Mouse (Mus musculus): ENCODE results near the gene Cnot3. TPM values are rescaled to one million over a fixed set of nuclear protein-coding genes. Genes with fewer than 3 reads are reported as not detected.

Cnot3 gene
- polyA plus RNA-seq, 1 experiment from 2014 or later: 40.5 TPM

DNA sequence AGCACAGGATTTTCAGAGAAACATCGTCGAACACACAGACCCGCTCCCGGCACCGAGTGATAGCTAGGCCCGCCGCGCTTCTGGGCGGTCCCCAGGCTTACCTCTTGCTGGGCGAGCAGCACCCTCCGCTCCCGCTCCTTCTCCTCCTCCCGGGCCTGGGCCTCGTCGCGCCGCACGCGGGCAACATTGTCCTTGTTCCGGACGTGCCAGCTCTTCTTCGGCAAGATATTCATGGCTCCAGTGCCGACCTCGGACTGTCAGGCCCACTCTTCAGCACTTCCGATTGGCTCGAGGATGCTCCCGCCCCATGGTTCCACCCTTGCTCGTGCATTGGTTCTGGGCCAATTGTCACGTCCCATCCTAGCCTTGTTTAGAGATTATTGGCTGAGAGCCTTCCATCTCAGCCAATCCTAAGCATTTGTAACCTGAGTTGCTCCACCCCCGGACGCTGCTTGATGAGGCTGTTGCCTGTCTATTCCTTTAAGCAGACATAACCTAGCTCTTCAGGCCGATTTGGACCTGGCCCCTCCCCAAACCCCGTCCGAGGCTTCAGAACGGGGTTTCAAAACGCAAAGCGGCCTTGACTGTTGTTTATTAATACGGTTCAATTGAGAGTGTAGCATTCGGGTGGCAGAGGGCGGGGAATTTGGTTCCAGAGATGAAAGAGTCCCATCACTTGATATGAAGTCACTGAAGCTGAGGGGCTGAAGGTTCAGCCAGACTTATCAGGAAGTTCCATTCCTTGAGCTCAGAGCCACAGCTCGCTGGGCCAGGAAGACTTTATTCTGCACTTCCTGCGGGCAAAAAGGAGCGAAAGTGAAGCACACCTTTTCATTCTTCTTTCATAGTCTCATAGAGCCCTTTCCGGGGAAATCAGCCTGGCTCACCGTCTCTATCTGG, 20.4 kb downstream of the Cnot3 start, which contains the start of gene Leng1:
TSS of gene Leng1 (minus strand) at position 626 of the 900 bp plus-strand sequence.
- 4% methylated on average over 45 of the region's 45 CpGs for WGBS
- peaks cover 31% of the 10 kb centered on the region for H3K36me3 ChIP-seq (ENCODE audit: control insufficient read depth, insufficient read depth, low read length)
- peak within 1 kb of the TSS; percentile 84 for H3K4me2 ChIP-seq (ENCODE audit: low read length)
- peak within 1 kb of the TSS; percentile 69 for H3K4me3 ChIP-seq (ENCODE audit: low read depth, low read length)
- H3K9ac ChIP-seq (ENCODE audit: low read length): peak within 1 kb of the TSS; percentile 76
- ATAC-seq (peak; percentile 99), DNase-seq (ENCODE audit: low spot score) (peak; percentile 99)
- no peaks in the 10 kb centered on the region for H3K27me3 ChIP-seq (replicated peaks; ENCODE audit: control insufficient read depth, insufficient read depth, low read length)
- H3K27ac ChIP-seq (ENCODE audit: low read depth, low read length): peak within 1 kb of the TSS; percentile 80
- H3K4me1 ChIP-seq (ENCODE audit: control insufficient read depth, insufficient read depth, low read length): peaks cover 10% of the 10 kb centered on the region
- H3K9me3 ChIP-seq (replicated peaks; ENCODE audit: control insufficient read depth, low read length): no peaks in the 10 kb centered on the region

DNA sequence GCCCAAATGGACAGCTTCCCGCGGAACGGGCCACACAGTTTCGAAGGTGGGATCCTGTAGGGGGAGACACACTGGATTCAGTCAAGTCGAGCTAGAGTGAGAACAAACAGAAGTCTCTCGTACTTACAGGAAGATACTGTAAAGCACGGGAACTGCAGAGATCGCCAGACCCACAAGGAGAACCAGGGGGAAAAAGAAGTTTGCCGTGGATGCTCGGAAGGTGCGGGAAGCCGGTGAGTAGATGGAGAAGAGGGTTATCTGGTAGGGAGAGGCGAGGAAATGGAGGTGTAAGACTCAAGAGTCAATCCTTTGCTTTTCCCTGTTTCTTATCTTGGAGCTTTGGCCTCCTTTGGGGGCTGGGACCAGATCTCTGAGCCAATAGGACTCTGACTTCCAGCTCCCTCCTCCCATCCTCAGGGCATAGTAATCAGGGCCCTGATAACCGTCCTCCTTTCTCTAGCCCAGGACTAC, 21.9 kb downstream of the Cnot3 start:
- no peak for DNase-seq (ENCODE audit: low spot score)
- Histone ChIP-seq H3K4me3 (ENCODE audit: low read depth, low read length) (no peak overlapping the region), H3K4me2 (ENCODE audit: low read length) (no peak overlapping the region), H3K27me3 (replicated peaks; ENCODE audit: control insufficient read depth, insufficient read depth, low read length) (no peaks in the 10 kb centered on the region), H3K9ac (ENCODE audit: low read length) (no peak overlapping the region), H3K36me3 (ENCODE audit: control insufficient read depth, insufficient read depth, low read length) (peaks cover 16% of the 10 kb centered on the region), H3K27ac (ENCODE audit: low read depth, low read length) (no peak overlapping the region), H3K9me3 (replicated peaks; ENCODE audit: control insufficient read depth, low read length) (no peaks in the 10 kb centered on the region), H3K4me1 (ENCODE audit: control insufficient read depth, insufficient read depth, low read length) (peaks cover 10% of the 10 kb centered on the region)
- 19% methylated on average over 14 of the region's 14 CpGs for WGBS
- no peak for ATAC-seq

- Histone ChIP-seq H3K4me1 (ENCODE audit: control insufficient read depth, insufficient read depth, low read length) (no peaks in the 10 kb centered on the region), H3K27me3 (replicated peaks; ENCODE audit: control insufficient read depth, insufficient read depth, low read length) (no peaks in the 10 kb centered on the region), H3K27ac (ENCODE audit: low read depth, low read length) (no peak overlapping the region), H3K9me3 (replicated peaks; ENCODE audit: control insufficient read depth, low read length) (no peaks in the 10 kb centered on the region), H3K36me3 (ENCODE audit: control insufficient read depth, insufficient read depth, low read length) (0 out of 2 replicates have a peak, but pooled peaks cover 4% of the 10 kb centered on the region), H3K9ac (ENCODE audit: low read length) (no peak overlapping the region), H3K4me2 (ENCODE audit: low read length) (no peak overlapping the region), H3K4me3 (ENCODE audit: low read depth, low read length) (no peak overlapping the region)
- peak; percentile 87 for DNase-seq (ENCODE audit: low spot score)
- WGBS: 73% methylated on average over 10 of the region's 10 CpGs
- ATAC-seq: peak; percentile 90
These were observed 29.6 kb downstream of the Cnot3 start for GRCm38 (mm10) chr7:3674507-3675227.

DNA sequence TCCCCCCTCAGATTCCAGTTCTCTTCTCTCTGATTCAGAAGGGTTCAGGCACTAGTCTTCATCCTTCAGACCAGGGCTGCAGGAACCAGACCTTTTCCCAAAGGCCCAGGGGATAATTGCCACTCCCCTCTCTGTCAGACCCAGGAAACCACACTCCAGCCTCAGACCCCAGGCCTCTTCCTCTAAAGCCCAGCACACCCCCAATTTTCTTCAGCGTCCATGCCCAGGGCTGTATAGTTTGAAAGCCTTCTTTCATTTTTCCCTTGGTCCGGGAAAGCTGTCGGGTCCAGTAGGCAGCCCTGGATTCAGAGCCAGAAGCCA, 30.1 kb downstream of the Cnot3 start:
- 77% methylated on average over 3 of the region's 3 CpGs for WGBS
- Histone ChIP-seq H3K9me3 (replicated peaks; ENCODE audit: control insufficient read depth, low read length) (no peaks in the 10 kb centered on the region), H3K27me3 (replicated peaks; ENCODE audit: control insufficient read depth, insufficient read depth, low read length) (no peaks in the 10 kb centered on the region), H3K36me3 (ENCODE audit: control insufficient read depth, insufficient read depth, low read length) (0 out of 2 replicates have a peak, but pooled peaks cover 4% of the 10 kb centered on the region), H3K4me2 (ENCODE audit: low read length) (no peak overlapping the region), H3K9ac (ENCODE audit: low read length) (no peak overlapping the region), H3K27ac (ENCODE audit: low read depth, low read length) (no peak overlapping the region), H3K4me3 (ENCODE audit: low read depth, low read length) (no peak overlapping the region), H3K4me1 (ENCODE audit: control insufficient read depth, insufficient read depth, low read length) (no peaks in the 10 kb centered on the region)
- ATAC-seq (no peak), DNase-seq (ENCODE audit: low spot score) (no peak)

DNA sequence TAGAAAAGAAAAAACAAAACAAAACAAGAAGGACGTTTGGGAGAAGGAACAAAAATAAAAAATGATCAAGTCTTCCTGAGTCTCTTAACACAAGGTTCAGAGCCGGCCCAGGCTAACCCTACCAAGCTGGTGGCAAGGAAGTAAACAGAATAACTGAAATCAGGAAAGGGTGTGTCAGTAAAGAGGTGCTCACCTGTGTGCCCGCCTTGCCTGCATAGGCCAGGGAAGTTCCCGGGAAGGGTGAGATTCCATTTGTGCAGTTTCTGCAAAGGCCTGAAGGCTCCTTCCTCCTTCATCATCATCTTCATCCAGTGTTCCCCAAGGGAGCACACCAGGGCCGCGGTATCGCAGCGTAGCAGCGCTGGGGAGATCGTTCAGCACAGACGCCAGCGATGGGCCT, 31.3 kb downstream of the Cnot3 start:
- H3K4me1 ChIP-seq (ENCODE audit: control insufficient read depth, insufficient read depth, low read length): no peaks in the 10 kb centered on the region
- 0 out of 2 replicates have a peak overlapping the region, but pooled peaks have one; percentile 3 for H3K9ac ChIP-seq (ENCODE audit: low read length)
- no peaks in the 10 kb centered on the region for H3K27me3 ChIP-seq (replicated peaks; ENCODE audit: control insufficient read depth, insufficient read depth, low read length)
- 88% methylated on average over 12 of the region's 12 CpGs for WGBS
- H3K4me2 ChIP-seq (ENCODE audit: low read length): no peak overlapping the region
- no peaks in the 10 kb centered on the region for H3K9me3 ChIP-seq (replicated peaks; ENCODE audit: control insufficient read depth, low read length)
- no peak overlapping the region for H3K27ac ChIP-seq (ENCODE audit: low read depth, low read length)
- 0 out of 2 replicates have a peak, but pooled peaks cover 4% of the 10 kb centered on the region for H3K36me3 ChIP-seq (ENCODE audit: control insufficient read depth, insufficient read depth, low read length)
- DNase-seq (ENCODE audit: low spot score) (no peak), ATAC-seq (no peak)
- no peak overlapping the region for H3K4me3 ChIP-seq (ENCODE audit: low read depth, low read length)

DNA sequence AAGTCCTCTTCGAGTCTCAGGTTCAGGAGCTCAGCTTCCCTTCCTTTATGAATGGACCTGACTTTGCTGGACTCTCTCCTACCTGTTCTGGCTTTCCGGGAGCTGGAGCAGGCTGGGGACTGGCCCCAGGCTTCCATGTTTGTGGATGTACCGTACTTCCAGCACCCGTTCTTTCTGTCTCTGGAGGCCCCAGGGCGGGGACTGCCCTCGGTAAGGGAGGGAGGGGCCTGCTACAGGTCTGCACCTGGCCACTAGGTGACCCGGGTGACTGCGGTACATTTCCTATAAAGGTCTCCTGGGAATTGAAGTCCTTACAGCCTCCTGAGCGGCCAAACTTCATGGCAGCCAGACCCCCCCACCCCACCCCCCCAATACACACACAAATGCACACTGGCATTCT, 32.3 kb downstream of the Cnot3 start, which contains the start of gene Tmc4:
TSS of gene Tmc4 (minus strand) at position 212 of the 400 bp plus-strand sequence.
- 54% methylated on average over 9 of the region's 9 CpGs for WGBS
- H3K27me3 ChIP-seq (replicated peaks; ENCODE audit: control insufficient read depth, insufficient read depth, low read length): no peaks in the 10 kb centered on the region
- no peak for ATAC-seq
- no peaks in the 10 kb centered on the region for H3K4me1 ChIP-seq (ENCODE audit: control insufficient read depth, insufficient read depth, low read length)
- H3K4me2 ChIP-seq (ENCODE audit: low read length): no peak within 1 kb of the TSS
- H3K4me3 ChIP-seq (ENCODE audit: low read depth, low read length): no peak within 1 kb of the TSS
- 0 out of 2 replicates have a peak within 1 kb of the TSS, but pooled peaks have one; percentile 3 for H3K9ac ChIP-seq (ENCODE audit: low read length)
- 0 out of 2 replicates have a peak, but pooled peaks cover 7% of the 10 kb centered on the region for H3K36me3 ChIP-seq (ENCODE audit: control insufficient read depth, insufficient read depth, low read length)
- no peaks in the 10 kb centered on the region for H3K9me3 ChIP-seq (replicated peaks; ENCODE audit: control insufficient read depth, low read length)
- DNase-seq (ENCODE audit: low spot score): no peak
- H3K27ac ChIP-seq (ENCODE audit: low read depth, low read length): no peak within 1 kb of the TSS

DNA sequence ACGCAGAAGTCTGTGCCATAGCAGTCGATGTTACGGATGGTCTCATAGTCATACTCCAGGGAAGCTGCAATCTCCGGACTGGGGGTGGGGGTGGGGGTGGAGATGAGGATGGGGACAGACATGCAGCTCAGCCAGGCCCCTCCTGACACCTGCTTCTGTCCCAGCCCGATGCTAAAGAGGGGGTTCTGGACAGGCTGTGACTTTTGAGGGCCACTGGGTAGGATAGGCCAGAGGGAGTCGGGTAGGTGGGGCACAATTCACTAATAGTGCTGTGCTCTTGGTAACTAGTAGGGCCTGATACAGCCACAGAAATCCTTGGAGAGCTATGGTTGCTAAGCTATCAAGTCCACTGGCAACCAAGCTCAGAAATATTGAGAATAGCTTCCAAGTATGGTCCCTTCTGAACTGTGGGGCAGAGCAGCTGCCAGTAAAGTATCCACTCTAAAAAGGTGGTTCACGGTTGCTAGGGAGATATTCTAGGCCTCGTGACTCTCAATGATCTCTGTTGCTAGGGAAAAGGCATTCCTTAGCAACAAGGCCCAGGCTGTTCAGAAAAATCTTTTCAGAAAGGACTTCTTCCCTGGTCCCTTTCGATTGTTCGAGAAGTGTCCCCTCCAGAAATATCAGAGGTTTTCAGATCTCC, 39.0 kb downstream of the Cnot3 start:
- 71% methylated on average over 10 of the region's 10 CpGs for WGBS
- Histone ChIP-seq H3K9ac (ENCODE audit: low read length) (no peak overlapping the region), H3K4me2 (ENCODE audit: low read length) (no peak overlapping the region), H3K27ac (ENCODE audit: low read depth, low read length) (peak overlapping the region; percentile 65), H3K4me3 (ENCODE audit: low read depth, low read length) (no peak overlapping the region), H3K9me3 (replicated peaks; ENCODE audit: control insufficient read depth, low read length) (no peaks in the 10 kb centered on the region), H3K4me1 (ENCODE audit: control insufficient read depth, insufficient read depth, low read length) (peaks cover 7% of the 10 kb centered on the region), H3K27me3 (replicated peaks; ENCODE audit: control insufficient read depth, insufficient read depth, low read length) (no peaks in the 10 kb centered on the region), H3K36me3 (ENCODE audit: control insufficient read depth, insufficient read depth, low read length) (peaks cover 37% of the 10 kb centered on the region)
- peak; percentile 67 for DNase-seq (ENCODE audit: low spot score)
- peak; percentile 74; the same call in 1 of the 2 replicates for ATAC-seq

GRCm38 (mm10) chr7:3684698-3685097, 39.6 kb downstream of the Cnot3 start:
- Histone ChIP-seq H3K4me1 (ENCODE audit: control insufficient read depth, insufficient read depth, low read length) (peaks cover 7% of the 10 kb centered on the region), H3K36me3 (ENCODE audit: control insufficient read depth, insufficient read depth, low read length) (peaks cover 37% of the 10 kb centered on the region), H3K4me2 (ENCODE audit: low read length) (no peak overlapping the region), H3K4me3 (ENCODE audit: low read depth, low read length) (no peak overlapping the region), H3K27ac (ENCODE audit: low read depth, low read length) (peak overlapping the region; percentile 65), H3K27me3 (replicated peaks; ENCODE audit: control insufficient read depth, insufficient read depth, low read length) (no peaks in the 10 kb centered on the region), H3K9me3 (replicated peaks; ENCODE audit: control insufficient read depth, low read length) (no peaks in the 10 kb centered on the region), H3K9ac (ENCODE audit: low read length) (no peak overlapping the region)
- DNase-seq (ENCODE audit: low spot score): no peak
- 78% methylated on average over 8 of the region's 8 CpGs for WGBS
- ATAC-seq: 0 out of 2 replicates have a peak, but pooled peaks have one; percentile 35
